Mouse (Mus musculus): ENCODE measurements around the gene Cnrip1. TPM values are rescaled to one million over a fixed set of nuclear protein-coding genes. Genes with fewer than 3 reads are reported as not detected.
A peak's percentile ranks its signal among the peaks of the same experiment; 100 is the strongest.
"Not testable (repeated sequence)": the region's sequence is repeated elsewhere in the genome, so short reads cannot be mapped to it uniquely, and the experiment has no call there.

Cnrip1 gene
- 162 and 170 TPM in 2 replicates for polyA plus RNA-seq (2015; fragmentation: Nextera tagmentation; extraction: Ambion mirVana)

DNA sequence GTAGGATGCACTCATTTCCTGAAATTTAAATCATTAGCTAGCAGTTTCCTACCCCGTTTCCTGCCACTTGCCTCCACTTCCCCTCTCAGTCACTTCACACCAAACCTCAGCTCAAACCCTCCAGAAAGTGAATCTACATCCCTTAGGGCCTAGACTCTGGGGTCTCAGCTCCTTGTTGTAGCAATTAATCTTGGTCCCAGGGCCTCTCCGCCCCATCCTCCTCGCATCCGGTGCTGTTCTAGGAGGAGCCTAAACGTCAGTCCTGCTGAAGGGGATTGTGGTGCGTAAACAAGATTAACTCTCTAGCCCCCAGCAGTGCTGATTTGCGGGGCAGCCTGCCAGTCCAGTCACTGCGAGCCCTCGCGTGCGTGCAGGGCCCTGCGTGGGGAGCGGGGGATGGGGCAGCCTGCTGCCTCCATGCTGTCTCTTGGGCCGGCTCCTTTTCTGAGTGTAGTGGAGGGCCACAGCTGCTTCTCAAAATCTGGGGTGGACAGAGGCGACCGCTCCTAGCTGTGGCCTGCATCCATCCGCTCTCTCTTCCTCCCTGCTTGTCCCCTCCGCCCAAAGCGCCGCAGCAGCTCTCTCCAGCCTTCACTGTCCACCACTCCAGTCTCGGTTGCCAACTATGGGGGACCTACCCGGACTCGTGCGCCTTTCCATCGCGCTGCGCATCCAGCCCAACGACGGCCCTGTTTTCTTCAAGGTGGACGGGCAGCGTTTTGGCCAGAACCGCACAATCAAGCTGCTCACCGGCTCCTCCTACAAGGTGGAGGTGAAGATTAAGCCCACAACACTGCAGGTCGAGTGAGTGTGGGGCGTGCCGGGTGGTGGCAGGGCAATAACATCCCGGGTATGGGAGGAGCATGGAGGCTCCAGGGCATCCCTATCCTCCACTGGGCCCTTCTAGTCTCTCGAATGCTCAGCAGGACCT, at the start of gene Cnrip1, which contains the start of gene Plek:
Cnrip1 (plus strand) TSS at position 42 of the 931 bp plus-strand sequence.
Plek (minus strand) TSS at position 837 of the 931 bp plus-strand sequence.
- WGBS: under 1% methylated on average over 38 of the region's 38 CpGs

DNA sequence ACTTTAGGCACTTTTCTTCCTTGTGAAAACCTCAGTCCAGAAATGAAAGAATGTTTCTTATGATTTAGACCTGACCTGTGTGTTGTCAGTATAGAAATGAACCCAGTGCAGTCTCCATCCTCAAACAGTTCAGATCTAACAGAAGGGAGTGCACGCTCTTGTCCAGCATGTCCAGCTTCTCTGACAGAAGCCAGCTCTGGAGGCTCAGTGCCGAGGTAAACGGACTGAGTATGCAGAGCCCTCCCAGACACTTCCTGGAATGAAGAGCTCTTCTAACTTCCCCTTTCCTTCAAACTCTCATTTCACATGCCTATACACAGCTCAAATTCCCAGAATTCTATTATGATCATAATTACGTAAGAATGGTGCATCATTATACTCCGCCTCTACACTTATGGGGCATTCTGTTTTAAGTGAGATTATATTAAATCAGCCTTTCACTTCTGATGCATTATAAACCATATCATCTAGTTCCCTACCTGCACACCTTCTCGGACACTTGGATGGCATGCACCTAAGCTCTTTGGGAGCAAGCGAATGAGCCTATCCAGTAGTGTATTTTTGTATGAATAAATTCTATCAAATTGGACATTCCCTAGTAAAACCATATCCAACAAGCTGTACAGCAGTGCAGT, 48.5 kb upstream of the Cnrip1 start:
- no peak for ATAC-seq (replicated peaks)
- H3K27me3 ChIP-seq (replicated peaks): no peaks in the 10 kb centered on the region
- H3K4me1 ChIP-seq: no peaks in the 10 kb centered on the region
- H3K9me3 ChIP-seq: no peaks in the 10 kb centered on the region
- no peak overlapping the region for H3K4me2 ChIP-seq
- WGBS: 87% methylated on average over 7 of the region's 7 CpGs
- H3K4me3 ChIP-seq: no peak overlapping the region
- no peak overlapping the region for H3K9ac ChIP-seq
- H3K36me3 ChIP-seq (replicated peaks): no peaks in the 10 kb centered on the region
- no peak overlapping the region for H3K27ac ChIP-seq

More for the DNA sequence above, at the start of gene Cnrip1, which contains the start of gene Plek:
- peak; percentile 98 for ATAC-seq (replicated peaks)
- Histone ChIP-seq H3K9ac (peak within 1 kb of the TSS; percentile 95), H3K9me3 (no peaks in the 10 kb centered on the region), H3K4me2 (peak within 1 kb of the TSS; percentile 57), H3K27me3 (replicated peaks) (no peaks in the 10 kb centered on the region), H3K4me1 (peaks cover 25% of the 10 kb centered on the region), H3K36me3 (replicated peaks) (peaks cover 3% of the 10 kb centered on the region; the same call in 1 of the 2 replicates), H3K27ac (peak within 1 kb of the TSS; percentile 96), H3K4me3 (peak within 1 kb of the TSS; percentile 80)

DNA sequence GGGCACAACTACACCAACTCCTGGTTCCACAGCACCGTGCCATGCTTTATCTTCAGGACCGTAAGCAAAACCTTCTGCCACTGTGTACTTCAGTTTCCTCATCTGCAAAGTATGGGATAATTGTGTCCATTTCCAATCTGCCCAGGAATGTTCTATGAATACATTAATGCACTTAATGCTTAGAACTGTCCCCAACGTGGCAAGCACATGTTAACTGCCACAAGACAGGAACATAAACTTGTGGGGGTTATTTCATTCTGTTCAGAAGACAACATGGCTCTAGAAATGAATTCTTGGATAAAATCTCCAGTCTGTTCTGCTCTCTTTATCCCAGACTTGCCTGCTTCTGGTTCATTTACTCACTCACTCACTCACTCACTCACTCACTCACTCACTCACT, 47.6 kb upstream of the Cnrip1 start:
- no peaks in the 10 kb centered on the region for H3K4me1 ChIP-seq
- no peaks in the 10 kb centered on the region for H3K9me3 ChIP-seq
- no peak overlapping the region for H3K27ac ChIP-seq
- H3K36me3 ChIP-seq (replicated peaks): no peaks in the 10 kb centered on the region
- no peak overlapping the region for H3K4me2 ChIP-seq
- WGBS: 77% methylated on average over 3 of the region's 3 CpGs
- no peak overlapping the region for H3K4me3 ChIP-seq
- H3K9ac ChIP-seq: no peak overlapping the region
- no peaks in the 10 kb centered on the region for H3K27me3 ChIP-seq (replicated peaks)
- no peak for ATAC-seq (replicated peaks)

DNA sequence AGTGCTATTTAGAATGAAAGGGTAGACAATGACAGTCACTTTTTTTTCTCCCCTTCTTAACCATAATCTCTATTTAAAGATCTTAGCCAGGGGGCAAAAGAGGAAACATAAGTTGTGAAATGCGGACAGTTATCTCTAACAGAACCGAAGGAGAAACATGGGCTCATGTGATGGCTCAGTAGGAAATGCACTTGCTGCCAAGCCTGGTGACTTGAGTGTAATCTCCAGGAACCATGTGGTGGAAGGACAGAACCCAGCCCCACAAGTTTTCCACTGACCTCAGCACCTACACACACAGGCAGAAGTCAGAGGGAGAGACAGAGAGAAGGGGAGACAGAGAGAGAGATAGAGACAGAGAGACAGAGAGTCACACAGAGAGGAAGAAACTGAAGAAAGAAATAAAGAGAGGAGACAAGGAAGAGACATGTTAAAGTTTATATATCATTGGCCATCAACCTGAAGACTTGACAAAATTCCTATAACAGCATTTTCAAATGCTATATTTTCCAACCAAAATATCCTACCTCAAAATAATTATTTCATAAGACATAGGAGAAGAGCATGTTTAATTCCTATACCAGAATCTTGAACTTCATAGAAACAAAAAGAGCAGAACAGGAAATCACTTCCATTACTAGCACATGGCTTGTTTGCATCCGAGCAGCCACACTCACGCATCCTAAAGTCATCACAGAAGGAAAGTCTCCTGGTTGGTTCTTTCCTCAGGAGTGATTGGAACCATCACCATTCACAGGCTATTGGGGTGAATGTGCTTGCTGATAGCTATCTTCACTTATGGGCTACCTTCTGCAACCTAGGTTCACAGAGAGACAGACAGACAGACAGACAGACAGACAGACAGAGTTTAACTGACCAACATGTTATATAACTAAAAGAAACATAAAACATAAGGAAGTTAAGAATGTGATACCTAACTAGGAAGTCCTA, 46.2 kb upstream of the Cnrip1 start:
- H3K36me3 ChIP-seq (replicated peaks): no peaks in the 10 kb centered on the region
- H3K4me2 ChIP-seq: no peak overlapping the region
- no peak for ATAC-seq (replicated peaks)
- H3K4me3 ChIP-seq: no peak overlapping the region
- H3K9ac ChIP-seq: no peak overlapping the region
- no peaks in the 10 kb centered on the region for H3K4me1 ChIP-seq
- H3K27me3 ChIP-seq (replicated peaks): no peaks in the 10 kb centered on the region
- H3K27ac ChIP-seq: no peak overlapping the region
- WGBS: 90% methylated on average over 4 of the region's 4 CpGs
- H3K9me3 ChIP-seq: no peaks in the 10 kb centered on the region

DNA sequence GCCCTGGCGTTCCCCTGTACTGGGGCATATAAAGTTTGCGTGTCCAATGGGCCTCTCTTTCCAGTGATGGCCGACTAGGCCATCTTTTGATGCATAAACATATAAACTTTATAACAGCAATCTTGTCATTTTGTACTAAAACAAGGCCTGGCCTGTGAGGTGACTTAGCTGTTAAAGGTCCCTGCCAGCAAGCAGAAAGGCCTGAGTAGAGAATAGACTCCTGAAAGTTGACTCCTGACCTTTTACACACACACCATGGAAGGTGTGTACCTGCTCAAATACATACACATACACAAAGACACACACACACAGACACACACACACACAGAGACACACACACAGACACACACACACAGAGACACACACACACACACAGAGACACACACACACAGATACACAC, 44.9 kb upstream of the Cnrip1 start:
- not testable (repeated sequence) for H3K4me2 ChIP-seq; H3K9ac ChIP-seq; H3K4me3 ChIP-seq; H3K4me1 ChIP-seq; H3K27me3 ChIP-seq (replicated peaks); H3K27ac ChIP-seq; ATAC-seq (replicated peaks); H3K36me3 ChIP-seq (replicated peaks); H3K9me3 ChIP-seq
- WGBS: 86% methylated on average over 3 of the region's 3 CpGs

DNA sequence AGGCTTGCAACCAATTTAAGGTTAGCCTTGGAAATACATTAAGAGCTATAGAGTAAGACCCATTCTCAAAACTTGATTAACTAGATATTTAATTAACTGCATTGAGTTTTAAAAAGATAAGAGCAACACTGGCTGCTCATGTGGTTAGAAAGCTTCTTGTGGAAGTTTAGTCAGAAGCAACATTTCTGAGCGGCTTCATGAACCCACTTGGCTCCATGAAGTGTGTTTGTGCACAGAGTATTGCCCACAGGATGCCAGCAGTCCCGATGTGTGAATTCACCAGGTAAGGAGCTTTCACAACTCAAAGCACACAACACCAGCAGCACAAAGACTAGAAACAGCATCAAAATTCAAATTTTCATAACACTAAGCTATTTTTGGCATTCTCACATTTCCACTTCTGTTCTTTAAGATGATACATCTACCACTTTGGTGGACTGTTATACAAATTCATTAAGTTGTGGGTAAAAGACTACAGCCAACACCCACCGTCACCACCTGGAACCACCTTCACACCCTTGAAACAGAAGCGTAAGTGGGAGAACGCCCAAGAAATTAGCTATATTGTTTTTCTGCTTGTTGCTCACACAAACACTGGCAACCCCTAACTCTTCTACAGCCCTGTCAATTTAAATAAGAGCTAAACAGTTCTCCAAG, 43.7 kb upstream of the Cnrip1 start:
- no peaks in the 10 kb centered on the region for H3K27me3 ChIP-seq (replicated peaks)
- ATAC-seq (replicated peaks): no peak
- 94% methylated on average over 5 of the region's 5 CpGs for WGBS
- H3K36me3 ChIP-seq (replicated peaks): no peaks in the 10 kb centered on the region
- H3K27ac ChIP-seq: no peak overlapping the region
- H3K4me2 ChIP-seq: no peak overlapping the region
- H3K9me3 ChIP-seq: no peaks in the 10 kb centered on the region
- no peak overlapping the region for H3K9ac ChIP-seq
- H3K4me3 ChIP-seq: no peak overlapping the region
- no peaks in the 10 kb centered on the region for H3K4me1 ChIP-seq

DNA sequence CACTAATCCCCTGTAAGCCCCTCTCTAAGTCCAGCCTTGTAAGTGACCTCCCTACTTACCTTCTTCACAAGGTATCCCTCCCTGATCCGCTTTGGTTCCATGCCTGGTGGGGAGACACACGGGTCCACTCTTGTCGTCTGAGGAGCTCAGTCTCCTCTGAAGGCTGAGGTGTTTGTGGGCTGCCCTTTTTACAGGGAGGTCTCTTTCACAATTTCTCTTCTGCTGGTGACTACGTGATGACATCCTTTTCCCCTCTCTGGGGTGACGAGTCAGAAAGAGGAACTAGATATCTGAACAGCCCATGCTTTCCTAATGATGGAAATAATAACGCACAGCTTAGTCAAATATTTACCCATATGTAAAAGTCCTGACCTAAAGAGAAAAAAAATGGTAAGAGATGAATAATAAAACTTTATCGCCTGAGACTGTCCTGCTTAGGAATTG, 42.9 kb upstream of the Cnrip1 start:
- Histone ChIP-seq H3K4me2 (no peak overlapping the region), H3K36me3 (replicated peaks) (no peaks in the 10 kb centered on the region), H3K9ac (no peak overlapping the region), H3K27ac (no peak overlapping the region), H3K27me3 (replicated peaks) (no peaks in the 10 kb centered on the region), H3K4me3 (no peak overlapping the region), H3K4me1 (no peaks in the 10 kb centered on the region), H3K9me3 (no peaks in the 10 kb centered on the region)
- WGBS: 85% methylated on average over 7 of the region's 7 CpGs
- no peak for ATAC-seq (replicated peaks)

DNA sequence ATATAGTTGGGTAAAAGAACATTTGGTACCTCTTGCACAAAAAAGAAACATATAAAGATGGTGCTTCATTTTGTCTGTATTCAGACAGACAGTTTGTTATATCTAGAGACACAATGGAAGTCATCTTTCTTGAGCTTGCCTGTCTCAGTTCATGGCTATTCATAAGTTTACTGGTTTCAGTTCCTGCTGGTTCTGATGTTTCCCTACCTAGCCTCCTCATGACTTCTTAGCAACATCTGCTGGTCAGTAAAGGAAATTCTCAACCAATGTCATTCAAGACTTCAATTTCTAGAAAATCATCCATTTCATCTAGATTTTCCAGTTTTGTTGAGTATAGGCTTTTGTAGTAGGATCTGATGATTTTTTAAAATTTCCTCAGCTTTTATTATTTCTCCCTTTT, 38.4 kb upstream of the Cnrip1 start:
- Histone ChIP-seq H3K4me3 (no peak overlapping the region), H3K27me3 (replicated peaks) (no peaks in the 10 kb centered on the region), H3K4me2 (no peak overlapping the region), H3K4me1 (no peaks in the 10 kb centered on the region), H3K9ac (no peak overlapping the region), H3K9me3 (no peaks in the 10 kb centered on the region), H3K27ac (no peak overlapping the region), H3K36me3 (replicated peaks) (no peaks in the 10 kb centered on the region)
- no peak for ATAC-seq (replicated peaks)

DNA sequence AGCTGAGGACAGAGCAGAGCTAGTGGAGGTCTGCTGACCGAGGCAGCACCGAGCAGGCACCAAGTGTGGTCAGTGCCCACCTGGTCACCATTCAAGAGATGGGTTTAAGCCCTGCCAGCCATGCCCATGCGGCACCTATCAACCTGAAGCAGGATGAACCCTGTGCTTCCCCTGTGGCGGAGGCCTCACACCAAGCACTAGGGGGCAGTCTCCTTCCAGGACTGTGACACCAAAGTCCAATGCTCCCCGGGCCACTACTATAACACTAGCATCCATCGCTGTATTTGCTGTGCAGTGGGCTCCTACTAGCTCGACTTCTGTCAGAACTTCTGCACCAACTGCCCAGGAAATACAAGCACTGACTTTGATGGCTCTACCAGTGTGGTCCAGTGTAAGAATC, 32.1 kb upstream of the Cnrip1 start:
- H3K27ac ChIP-seq: no peak overlapping the region
- ATAC-seq (replicated peaks): no peak
- no peak overlapping the region for H3K9ac ChIP-seq
- H3K27me3 ChIP-seq (replicated peaks): no peaks in the 10 kb centered on the region
- H3K36me3 ChIP-seq (replicated peaks): no peaks in the 10 kb centered on the region
- H3K4me2 ChIP-seq: no peak overlapping the region
- H3K4me1 ChIP-seq: no peaks in the 10 kb centered on the region
- 90% methylated on average over 7 of the region's 7 CpGs for WGBS
- H3K9me3 ChIP-seq: peaks cover 2% of the 10 kb centered on the region; the same call in 1 of the 2 replicates
- no peak overlapping the region for H3K4me3 ChIP-seq

DNA sequence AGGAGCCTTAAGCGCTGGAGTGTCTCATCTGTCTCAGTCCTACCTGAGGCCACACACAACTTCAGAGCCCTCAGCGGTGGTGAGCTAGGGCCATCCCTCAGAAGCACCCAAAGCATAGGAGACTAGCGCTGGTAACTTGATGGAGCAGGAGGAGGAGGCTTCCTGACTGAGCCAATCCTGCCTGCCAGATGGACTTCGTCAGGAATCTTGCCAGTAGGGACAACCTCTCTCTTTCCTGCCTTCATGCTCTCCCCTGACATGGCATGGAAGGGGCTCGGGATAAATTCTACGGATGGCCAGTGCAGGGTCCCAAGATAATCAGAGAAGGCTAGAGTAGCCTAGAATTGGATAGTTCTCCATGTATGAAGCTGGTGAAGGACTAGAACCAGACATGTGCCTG, 28.2 kb upstream of the Cnrip1 start:
- ATAC-seq (replicated peaks): no peak
- Histone ChIP-seq H3K4me1 (no peaks in the 10 kb centered on the region), H3K9me3 (peaks cover 2% of the 10 kb centered on the region; the same call in 1 of the 2 replicates)

DNA sequence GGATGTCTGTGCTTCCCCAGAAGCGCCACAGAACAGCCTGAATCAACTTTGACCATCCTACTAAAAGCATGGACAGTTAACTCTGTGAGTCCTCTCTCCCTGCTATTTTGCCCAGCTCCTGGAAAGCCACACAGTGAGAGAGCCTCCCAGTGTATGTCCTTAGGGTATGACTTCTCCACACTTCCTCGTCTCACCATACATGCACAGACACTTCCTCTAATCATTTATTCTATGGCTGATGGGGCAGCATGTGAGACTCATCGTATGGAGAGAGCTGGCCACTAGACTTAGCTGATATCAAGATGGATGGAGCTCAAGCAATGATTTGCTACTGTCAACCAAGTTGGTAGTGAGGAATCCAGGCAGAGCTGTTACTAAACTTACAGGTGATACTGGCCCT, 27.4 kb upstream of the Cnrip1 start:
- H3K27ac ChIP-seq: no peak overlapping the region
- no peak overlapping the region for H3K9ac ChIP-seq
- ATAC-seq (replicated peaks): no peak
- H3K9me3 ChIP-seq: no peaks in the 10 kb centered on the region
- H3K4me2 ChIP-seq: no peak overlapping the region
- H3K27me3 ChIP-seq (replicated peaks): no peaks in the 10 kb centered on the region
- H3K36me3 ChIP-seq (replicated peaks): no peaks in the 10 kb centered on the region
- 91% methylated on average over 3 of the region's 3 CpGs for WGBS
- no peaks in the 10 kb centered on the region for H3K4me1 ChIP-seq
- no peak overlapping the region for H3K4me3 ChIP-seq

More for the DNA sequence above, 28.2 kb upstream of the Cnrip1 start:
- whole genome bisulfite sequencing: 89% methylated on average over 6 of the region's 6 CpGs
- H3K27me3 ChIP-seq (replicated peaks): no peaks in the 10 kb centered on the region
- H3K4me3 ChIP-seq: no peak overlapping the region
- no peak overlapping the region for H3K27ac ChIP-seq
- no peak overlapping the region for H3K4me2 ChIP-seq
- H3K36me3 ChIP-seq (replicated peaks): no peaks in the 10 kb centered on the region
- no peak overlapping the region for H3K9ac ChIP-seq

All from midbrain, embryonic 15.5 days (tissue).